Mouse (Mus musculus): ENCODE results near the gene Ghdc.

The Ghdc gene

DNA sequence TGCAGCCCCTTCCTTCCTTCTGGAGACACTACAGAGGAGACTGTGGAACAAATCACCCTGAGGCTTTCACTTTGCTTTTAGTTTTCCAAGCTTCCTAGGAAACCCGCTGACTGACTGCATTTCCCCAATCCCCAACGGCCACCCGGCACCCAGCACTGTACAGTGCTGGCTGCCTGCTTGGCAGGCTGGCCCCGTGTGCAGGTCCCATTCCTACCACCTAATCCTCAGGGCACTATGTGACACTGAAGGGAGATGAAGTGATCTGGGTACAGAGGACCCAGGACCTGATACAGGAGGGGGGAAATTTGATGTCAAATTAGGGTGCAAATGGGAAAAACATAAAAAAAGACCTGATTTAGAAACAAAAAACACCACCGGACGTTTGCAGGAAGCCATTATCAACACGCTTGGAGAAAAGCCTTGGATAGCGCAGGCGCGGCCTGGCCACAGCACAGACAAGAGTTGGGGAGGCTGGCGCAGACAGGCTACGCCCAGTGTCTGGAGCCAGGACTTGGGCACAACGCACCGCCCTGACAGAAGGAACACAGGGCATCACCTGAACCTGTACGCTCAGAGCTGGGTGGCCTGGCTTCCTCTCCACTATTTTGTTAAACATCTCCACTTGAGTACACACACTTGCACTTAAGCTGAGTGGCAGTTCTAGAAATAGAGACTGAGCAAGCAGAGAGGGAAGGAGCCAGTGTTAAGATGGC is 11.2 kb upstream of the Ghdc start:
- DNase-seq: peak; percentile 64

DNA sequence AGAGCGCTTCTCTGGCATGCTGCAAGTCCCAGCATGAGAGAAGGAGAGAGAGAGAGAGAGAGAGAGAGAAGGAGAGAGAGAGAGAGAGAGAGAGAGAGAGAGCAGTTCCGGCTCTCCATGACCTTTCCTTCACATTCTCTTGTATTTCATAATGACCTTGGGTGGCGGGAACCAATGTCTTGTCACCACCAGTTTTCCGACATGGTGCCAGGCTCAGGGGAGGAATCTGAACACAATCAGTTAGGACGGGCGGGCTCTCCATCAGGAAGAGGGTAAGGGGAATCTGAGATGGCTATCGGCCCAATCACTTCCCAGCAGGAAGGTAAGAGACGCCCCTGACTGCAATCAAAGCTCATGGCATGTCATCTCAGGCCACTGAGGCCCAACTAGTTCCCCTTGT is 9.5 kb upstream of the Ghdc start:
- no peak for DNase-seq

DNA sequence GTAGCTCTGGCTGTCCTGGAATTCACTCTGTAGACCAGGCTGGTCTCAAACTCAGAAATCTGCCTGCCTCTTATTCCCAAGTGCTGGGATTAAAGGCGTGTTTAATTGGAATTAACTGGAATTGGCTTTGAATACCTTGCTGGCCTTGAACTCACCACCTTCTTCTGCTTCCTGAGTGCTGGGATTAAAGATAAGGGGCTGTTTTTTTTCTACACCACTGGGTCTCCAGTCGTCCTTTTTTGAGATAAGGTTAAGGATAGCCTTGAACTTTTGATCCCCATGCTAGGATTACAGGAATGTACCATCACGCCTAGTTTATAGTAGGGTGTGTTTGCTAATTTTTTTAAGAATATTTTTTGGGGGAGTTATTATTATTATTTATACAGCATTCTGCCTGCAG is 7.3 kb upstream of the Ghdc start:
- no peak for DNase-seq

GRCm38 (mm10) chr11:100775921-100776320 is 5.2 kb upstream of the Ghdc start:
- no peak for DNase-seq

DNA sequence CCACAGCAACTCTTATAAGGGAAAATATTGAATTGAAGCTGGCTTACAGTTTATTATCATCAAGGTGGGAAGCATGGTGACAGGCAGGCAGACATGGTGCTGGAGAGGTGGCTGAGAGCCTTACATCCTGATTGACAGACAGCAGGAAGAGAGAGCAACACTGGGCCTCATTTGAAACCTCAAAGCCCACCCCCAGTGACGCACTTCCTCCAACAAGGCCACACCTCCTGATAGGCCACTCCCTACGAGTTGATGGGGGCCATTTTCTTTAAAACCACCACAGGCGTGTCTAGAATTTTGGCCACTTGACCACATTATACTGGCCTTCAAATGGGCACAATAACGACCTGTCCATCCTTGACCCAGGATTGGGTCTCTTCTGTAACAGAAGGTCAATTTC is 3.5 kb upstream of the Ghdc start:
- DNase-seq: no peak

- DNase-seq: no peak
Observed at GRCm38 (mm10) chr11:100769980-100770379, 777 bp downstream of the Ghdc start.

- DNase-seq: no peak
Observed at GRCm38 (mm10) chr11:100767871-100768270, 2.9 kb downstream of the Ghdc start.

GRCm38 (mm10) chr11:100766726-100767125 is 4.0 kb downstream of the Ghdc start:
- DNase-seq: no peak

DNA sequence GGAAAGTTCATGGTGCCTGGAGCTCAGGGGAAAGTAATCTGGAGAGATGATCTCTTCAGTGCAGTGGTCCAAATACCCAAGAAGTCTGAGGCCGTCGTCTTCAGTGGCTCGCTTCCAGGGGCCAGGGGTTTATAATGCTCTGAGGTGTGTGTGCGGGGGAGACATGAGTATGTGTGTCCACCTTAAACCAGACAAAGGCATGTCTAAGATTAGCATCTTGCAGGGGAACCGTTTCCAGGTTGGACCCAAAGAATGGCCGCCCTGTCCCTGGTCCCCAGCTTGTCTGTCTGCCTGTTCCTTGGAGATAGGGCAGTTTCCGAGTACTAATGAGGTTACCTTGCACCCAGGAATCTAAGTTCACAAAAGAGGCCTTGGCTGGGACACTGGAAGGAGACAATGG is 7.9 kb downstream of the Ghdc start, which contains the start of gene Hcrt:
TSS of gene Hcrt (minus strand) at position 101 of the 400 bp plus-strand sequence.
- no peak for DNase-seq

GRCm38 (mm10) chr11:100761547-100762045 is 9.2 kb downstream of the Ghdc start:
- DNase-seq: peak; percentile 91

DNA sequence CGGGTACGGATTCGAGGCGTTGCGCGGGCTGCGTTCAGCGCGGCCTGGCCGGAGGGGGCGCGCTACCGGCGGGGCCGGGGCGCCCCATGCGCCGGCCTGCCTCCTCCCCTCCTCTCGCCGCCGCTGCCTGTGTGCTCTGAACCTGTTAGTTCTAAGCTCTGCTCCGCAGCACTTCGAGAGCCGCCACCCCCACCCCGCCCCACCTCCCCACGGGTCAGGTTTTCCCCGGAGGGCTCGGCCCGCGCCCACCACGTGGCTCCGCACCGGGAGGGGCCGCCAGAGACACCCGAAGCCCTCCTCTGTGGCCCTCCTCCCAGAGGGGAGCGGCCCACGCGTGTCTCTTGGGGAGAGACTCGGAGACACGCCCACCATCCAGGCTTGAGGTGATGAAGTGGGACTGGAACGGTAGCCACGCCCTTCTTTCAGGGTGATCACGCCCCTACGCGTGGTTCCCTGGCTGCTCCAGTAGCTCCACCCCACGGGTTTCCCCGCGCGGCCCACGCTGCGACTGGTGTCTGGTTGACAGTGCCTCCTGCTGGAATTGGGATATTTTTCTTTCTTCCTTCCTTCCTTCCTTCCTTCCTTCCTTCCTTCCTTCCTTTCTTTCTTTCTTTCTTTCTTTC is 11.0 kb downstream of the Ghdc start, which contains the start of gene Kcnh4:
TSS of gene Kcnh4 (minus strand) at position 332 of the 623 bp plus-strand sequence.
- peak; percentile 86 for DNase-seq

DNA sequence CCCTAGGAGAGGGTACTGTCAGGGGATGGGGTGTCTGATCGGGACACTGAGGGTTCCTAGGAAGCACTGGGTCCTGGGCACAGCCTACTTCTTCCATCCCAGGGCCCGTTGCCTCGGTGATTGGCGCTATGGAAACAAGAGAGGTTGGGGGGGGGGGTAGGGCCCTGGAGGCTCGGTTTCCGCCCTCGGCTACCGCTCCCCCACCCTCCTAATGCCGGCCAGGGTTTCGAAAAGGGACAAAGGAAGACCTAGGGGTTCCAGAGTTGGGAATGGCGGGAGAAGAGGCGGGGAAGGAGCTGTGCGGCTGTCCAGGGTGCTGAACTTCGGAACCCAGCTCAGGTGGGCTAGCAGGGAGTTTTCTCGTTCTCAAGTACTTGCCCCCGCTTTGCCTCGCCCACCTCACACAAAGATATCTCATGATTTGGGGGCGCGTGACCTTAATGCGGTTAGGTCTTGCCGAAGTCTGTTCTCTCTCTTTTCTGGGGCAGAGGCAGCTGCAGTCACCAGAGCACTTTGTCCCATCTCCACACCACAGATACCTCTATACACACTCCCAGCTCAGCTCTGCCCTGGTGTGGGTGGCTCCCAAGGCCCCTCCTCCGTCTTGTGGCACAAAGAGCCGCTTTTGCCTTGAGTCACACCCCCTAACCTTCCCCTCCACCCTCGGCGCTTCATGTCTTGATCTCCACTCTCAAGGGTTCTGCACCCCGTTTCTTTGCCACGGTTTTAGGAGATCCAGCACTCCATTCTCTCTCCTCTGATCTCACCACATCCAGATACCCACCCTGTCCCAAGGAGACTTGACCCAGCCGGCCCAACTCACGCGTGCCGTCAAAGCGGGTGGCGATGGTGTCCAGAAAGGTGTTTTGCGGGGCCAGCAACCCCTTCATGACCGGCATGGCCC is 11.8 kb downstream of the Ghdc start:
- peak; percentile 42 for DNase-seq

GRCm38 (mm10) chr11:100757566-100757965 is 13.2 kb downstream of the Ghdc start:
- DNase-seq: no peak

DNA sequence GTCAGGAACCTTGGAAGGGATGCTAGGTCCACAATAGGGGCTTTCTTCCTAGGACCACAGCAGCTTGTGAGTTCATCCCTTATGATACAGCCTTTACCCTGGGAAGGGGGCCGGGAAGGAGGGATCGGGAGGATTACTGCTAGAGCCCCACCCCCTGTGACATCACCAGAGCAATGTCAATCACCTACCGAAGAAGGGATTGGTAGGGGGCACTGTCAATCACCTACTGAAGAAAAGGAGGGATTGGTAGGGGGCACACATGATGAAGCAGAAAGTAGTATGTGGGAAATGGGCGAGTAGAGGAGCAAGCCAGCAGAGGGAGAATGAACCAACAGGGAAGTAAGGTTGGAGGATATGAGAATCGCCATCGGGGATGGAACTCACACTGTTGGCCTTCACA is 14.3 kb downstream of the Ghdc start:
- no peak for DNase-seq

- DNase-seq: no peak
Observed at GRCm38 (mm10) chr11:100754693-100755057, 16.1 kb downstream of the Ghdc start.

- DNase-seq: no peak
Observed at GRCm38 (mm10) chr11:100754021-100754692, 16.6 kb downstream of the Ghdc start.

- DNase-seq: no peak
Observed at GRCm38 (mm10) chr11:100752294-100752693, 18.5 kb downstream of the Ghdc start.

DNA sequence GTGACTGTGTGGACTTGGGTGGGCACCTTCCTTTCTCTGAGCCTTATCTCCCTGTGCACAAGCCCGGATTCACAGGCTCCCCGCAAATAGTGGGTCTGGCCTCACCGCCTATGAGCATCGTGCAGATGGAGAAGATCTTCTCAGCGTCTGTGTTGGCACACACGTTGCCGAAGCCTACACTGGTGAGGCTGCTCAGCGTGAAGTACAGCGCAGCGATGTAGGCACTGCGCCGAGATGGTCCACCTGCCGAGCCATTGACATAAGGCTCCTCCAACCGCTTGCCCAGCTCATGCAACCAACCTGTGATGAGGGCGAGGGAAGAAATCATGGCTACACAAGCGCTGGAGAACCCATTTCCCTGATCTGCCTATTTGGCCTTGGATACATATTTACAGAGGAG is 20.6 kb downstream of the Ghdc start:
- DNase-seq: no peak

GRCm38 (mm10) chr11:100749469-100749868 is 21.3 kb downstream of the Ghdc start:
- no peak for DNase-seq

DNA sequence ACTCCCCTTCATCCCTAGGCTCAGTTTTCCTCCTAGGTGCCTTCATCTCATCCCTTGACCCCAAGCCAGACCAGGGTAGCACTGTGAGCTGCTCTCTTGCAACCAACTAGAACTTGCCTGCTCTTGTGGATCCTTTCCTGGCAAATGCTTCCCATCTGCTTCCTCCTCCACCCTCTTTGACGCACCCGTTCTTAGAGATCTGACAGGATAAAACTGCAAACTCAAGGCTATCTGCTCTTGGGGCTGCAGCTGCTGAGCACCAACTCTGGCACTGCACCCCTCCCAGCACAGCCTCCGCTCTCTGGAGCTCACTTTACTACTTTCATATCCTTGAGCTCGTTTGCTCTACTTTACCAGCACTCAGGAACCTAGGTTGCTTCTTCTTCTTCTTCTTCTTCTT is 22.1 kb downstream of the Ghdc start:
- DNase-seq: no peak

DNA sequence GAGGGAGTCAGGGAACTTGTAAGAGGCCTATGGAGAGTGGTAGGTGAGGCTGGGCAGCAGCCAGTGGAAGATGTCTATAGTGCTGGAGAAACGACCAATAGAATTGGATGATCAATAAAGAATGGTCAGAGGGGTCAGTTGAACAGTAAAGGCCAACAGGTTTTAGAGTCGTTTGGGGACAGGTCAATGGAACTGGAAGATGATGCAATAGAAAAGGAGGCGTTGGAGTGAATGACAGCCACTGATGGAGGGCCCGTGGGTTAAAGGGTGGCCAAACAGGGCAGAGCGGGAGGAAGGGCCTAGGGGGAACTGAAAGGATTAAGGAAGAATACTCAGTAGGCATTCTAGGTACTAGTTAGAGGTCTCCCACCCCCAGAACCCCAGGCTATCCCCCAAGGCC is 23.6 kb downstream of the Ghdc start:
- no peak for DNase-seq

DNA sequence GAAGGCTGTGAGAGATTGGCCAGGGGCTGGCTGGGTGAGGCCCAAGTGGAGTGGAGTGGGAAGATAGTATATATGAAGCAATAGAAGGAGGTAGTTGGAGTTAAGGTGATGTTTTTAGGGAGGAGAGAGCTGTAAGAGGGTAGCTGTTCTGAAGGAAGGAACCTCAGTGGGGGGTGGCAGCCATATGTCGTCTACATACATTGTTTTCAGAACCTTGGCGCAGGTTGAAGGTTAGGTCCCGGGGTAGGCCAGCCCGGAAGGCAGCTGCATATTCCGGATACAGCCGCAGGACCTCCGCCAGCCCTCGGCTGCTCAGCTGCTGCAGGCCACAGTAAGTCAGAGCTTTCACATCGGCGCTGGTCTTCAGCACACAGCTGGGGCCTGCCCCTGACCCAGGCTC is 24.2 kb downstream of the Ghdc start:
- DNase-seq: no peak

DNA sequence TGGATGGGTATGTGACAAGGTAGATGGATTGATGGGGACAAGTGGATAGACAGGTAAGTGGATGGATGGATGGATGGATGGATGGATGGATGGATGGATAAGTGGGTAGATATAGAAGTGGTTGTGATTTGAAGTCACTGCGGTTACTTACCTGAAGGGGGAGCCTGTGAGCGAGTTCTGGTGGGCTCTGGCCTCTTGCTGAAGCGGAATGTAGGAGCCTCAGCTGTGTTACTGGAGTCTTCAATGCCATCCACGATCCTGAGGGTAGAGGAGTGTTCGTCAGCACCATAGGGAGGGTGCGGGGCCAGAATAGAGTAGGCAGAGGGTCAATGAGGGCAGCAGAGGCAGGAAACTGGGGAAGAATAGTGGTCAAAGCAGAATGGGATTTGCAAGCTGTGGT is 25.7 kb downstream of the Ghdc start:
- peak; percentile 57 for DNase-seq

Data from lung, postnatal 36 days (tissue).